Mouse (Mus musculus) bone marrow, adult 2 months (tissue): ENCODE results near the gene Klhl5. TPM values are rescaled to one million over a fixed set of nuclear protein-coding genes. Genes with fewer than 3 reads are reported as not detected.
A peak's percentile ranks its signal among the peaks of the same experiment; 100 is the strongest.

Experiments
- H3K27ac ChIP-seq: fragments of 200-500 bp; 2 replicates; pipeline ENCODE4 v1.5.1; 2012; ENCODE audit warnings: low read depth, mild to moderate bottlenecking, control low read depth, inconsistent platforms, low read length; ENCODE audit not compliant: control insufficient read depth, poor library complexity, insufficient read depth
- H3K4me1 ChIP-seq: fragments of 200-500 bp; 2 replicates; pipeline ENCODE4 v1.6.1; 2011; ENCODE audit warnings: low read length; ENCODE audit not compliant: control insufficient read depth, insufficient read depth
- H3K4me3 ChIP-seq: fragments of 200-500 bp; replicated peaks from 2 replicates; pipeline ENCODE3; 2011; ENCODE audit warnings: mild to moderate bottlenecking, low read depth, low read length, control low read depth; ENCODE audit not compliant: control insufficient read depth
- CTCF ChIP-seq: fragments of 200-500 bp; IDR thresholded peaks from 2 replicates; pipeline ENCODE4 v1.5.1; 2011; ENCODE audit warnings: low read length, control low read depth; ENCODE audit not compliant: control insufficient read depth, insufficient read depth
- POLR2A ChIP-seq: fragments of 200-500 bp; IDR thresholded peaks from 2 replicates; pipeline ENCODE4 v1.6.1; 2011; ENCODE audit warnings: low read depth, mild to moderate bottlenecking, control low read depth, low read length, borderline replicate concordance; ENCODE audit not compliant: control insufficient read depth
- WGBS: fragments of 180-500 bp; shearing (Covaris S2); methylation state at CpG from one replicate; pipeline ENCODE4 v1.1.7; 2018; 5-methylcytosine and 5-hydroxymethylcytosine counted together
- polyA plus RNA-seq: library from polyadenylated mRNA; stranded (reverse); fragments of >200 nt; gene quantifications from 2 replicates; pipeline ENCODE4 v1.2.4, GENCODE M21; 2011; ENCODE audit warnings: low replicate concordance; ENCODE audit not compliant: missing spikeins, insufficient read depth, insufficient read length

The Klhl5 gene
- 6.9 and 14.9 TPM in 2 replicates for polyA plus RNA-seq

DNA sequence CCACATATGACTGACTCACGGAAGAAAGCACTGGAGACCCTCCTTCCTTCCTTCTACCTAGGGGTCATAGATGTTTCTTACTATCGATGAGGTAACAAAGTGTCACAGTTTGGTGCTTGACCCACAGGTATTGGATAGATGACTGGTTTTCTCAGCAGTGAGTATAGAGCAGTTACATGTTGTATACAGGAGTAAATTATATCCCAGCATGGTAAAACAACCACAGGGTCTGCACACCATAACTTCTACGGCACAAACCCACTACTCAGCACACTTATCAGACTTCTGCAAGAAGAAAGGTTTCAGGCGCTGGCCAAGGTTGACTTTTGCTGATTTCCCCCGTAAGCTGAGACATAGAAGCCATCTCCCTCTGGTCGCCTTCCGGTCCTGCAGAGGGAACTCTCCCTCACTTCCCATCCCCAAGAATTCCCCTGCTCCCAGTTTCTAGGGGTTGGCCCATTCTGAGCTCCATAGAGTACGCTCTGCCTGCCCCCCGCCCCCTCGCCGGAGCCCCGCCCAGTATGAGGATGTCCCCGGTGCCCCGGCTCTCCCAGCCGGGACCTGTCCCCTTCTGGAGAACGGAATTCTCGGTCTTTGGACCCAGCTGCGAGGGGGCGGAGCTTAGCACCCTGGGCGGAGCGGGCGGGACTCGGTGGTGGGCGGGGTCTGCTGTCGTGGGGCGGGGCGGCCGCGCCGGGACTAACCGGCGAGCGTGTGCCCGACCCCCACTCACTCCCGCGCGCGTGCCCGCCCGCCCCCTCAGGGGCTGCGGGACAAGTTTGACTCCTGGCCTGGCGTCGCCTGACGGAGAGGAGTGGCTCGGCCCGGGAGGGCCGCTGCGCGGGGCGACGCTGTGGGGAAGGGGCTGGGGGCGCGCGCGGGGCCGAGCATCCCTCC lies at the start of gene Klhl5:
Klhl5 (plus strand) TSS at position 664 of the 897 bp plus-strand sequence.
- TF ChIP-seq CTCF (no peak), POLR2A (no peak; the same call in 1 of the 2 replicates)
- 5% methylated on average over 56 of the region's 56 CpGs for WGBS
- peak within 1 kb of the TSS; percentile 90 for H3K27ac ChIP-seq
- peaks cover 1% of the 10 kb centered on the region; the same call in 1 of the 2 replicates for H3K4me1 ChIP-seq
- peak within 1 kb of the TSS; percentile 69 for H3K4me3 ChIP-seq

DNA sequence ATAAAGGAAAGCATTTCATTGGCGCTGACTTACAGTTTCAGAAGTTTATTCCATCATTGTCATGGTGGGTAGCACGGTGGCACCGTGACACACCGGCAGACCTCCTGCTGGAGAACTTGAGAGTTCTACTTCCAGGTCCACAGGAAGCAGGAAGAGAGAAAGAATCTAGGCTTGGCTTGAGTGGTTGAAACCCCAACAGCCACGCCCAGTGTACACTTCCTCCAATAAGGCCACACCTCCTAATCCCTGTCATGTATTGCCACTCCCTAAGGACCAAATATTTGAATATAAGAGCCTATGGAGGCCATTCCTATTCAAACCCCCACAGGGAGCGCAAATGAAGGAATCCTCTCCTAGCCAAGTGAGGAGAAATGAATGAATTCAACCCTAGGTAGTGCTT lies 49.7 kb upstream of the Klhl5 start:
- no peak for TF ChIP-seq CTCF
- WGBS: 88% methylated on average over 6 of the region's 6 CpGs
- Histone ChIP-seq H3K4me1 (no peaks in the 10 kb centered on the region), H3K4me3 (no peak overlapping the region), H3K27ac (no peak overlapping the region)

DNA sequence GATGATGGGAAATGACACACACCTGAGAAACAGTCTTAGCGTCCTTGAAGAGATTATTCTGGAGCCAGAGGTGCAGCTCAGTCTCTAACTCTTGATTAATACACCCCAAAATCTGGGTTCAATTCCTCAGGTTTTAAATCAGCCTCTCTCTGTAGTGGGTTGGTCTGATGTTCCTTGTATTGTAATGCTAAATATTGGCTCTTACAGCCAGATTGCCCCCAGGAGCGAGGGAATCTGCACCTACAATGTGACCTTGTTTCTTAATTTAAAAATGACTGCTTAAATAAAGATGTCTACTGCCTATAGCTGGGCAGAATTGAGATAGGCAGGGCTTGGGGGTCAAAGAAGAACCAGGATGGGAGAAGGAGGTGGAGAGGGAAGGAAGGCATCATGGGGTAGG lies 47.5 kb upstream of the Klhl5 start:
- WGBS: 75% methylated on average over 2 of the region's 2 CpGs
- H3K4me1 ChIP-seq: no peaks in the 10 kb centered on the region
- H3K27ac ChIP-seq: no peak overlapping the region
- H3K4me3 ChIP-seq: no peak overlapping the region
- TF ChIP-seq CTCF (no peak), POLR2A (no peak)

DNA sequence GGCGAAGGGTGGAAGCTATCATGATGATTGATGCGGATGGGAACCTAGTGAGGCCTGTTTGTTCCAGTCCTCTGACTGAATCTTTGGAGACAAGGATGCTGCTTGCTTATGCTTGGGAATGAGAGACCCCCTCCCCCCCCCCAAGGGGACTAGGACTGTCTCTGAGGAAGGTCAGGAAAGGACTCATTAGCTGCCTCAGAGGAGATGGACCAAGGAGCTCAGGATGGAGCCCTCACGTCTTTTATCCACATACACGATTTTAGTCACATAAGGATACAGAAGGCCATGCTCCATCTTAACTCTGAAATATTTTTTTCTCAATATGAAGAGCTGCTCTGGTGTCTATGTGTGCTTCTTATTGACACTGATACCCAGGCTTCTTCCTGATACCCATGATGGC lies 45.1 kb upstream of the Klhl5 start:
- H3K4me1 ChIP-seq: no peaks in the 10 kb centered on the region
- no peak overlapping the region for H3K4me3 ChIP-seq
- H3K27ac ChIP-seq: no peak overlapping the region
- TF ChIP-seq POLR2A: no peak
- no peak for TF ChIP-seq CTCF
- 82% methylated on average over 4 of the region's 4 CpGs for WGBS

DNA sequence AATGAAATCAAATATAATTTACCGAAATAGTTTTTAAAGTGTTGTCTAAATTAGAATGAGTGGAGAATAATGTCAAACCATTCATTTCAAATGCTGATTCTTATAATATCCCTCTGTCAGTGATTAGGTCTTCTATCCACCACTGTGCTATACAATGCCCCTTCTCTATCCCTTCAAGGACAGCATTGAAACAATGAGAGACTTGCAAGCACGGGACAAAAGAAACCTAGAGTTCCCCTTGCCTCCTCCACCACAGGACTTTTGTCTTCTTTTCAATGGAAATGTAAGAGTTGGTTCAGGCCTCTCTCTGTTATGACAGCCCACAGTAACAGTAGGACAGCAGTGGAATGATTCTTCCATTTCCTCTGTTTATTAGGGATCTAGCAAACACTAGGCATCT lies 44.1 kb upstream of the Klhl5 start:
- no peak for TF ChIP-seq CTCF
- no peak for TF ChIP-seq POLR2A
- Histone ChIP-seq H3K4me3 (no peak overlapping the region), H3K4me1 (no peaks in the 10 kb centered on the region), H3K27ac (no peak overlapping the region)
- WGBS: 92% methylated on average over 2 of the region's 2 CpGs

DNA sequence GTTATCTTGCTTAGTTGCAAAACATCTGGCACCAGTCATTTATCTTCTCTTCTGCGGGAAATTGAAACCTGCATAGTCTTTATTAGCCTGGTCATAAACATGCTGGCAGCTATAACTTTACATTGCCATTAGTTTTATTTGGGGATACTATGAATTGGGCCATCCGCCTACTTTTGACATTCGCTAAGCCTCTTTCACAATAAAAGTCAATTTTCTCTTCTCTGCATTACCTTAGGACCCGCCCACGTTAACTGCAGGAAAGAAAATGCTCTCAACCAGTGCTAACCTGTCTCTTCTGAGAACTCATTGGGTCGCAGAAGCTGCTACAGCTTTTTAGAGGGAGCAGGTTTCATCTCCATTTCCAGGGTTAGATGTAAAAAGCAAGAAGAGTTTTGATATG lies 39.2 kb upstream of the Klhl5 start:
- TF ChIP-seq CTCF: no peak
- Histone ChIP-seq H3K4me1 (no peaks in the 10 kb centered on the region), H3K27ac (no peak overlapping the region), H3K4me3 (no peak overlapping the region)
- 83% methylated on average over 6 of the region's 6 CpGs for WGBS

DNA sequence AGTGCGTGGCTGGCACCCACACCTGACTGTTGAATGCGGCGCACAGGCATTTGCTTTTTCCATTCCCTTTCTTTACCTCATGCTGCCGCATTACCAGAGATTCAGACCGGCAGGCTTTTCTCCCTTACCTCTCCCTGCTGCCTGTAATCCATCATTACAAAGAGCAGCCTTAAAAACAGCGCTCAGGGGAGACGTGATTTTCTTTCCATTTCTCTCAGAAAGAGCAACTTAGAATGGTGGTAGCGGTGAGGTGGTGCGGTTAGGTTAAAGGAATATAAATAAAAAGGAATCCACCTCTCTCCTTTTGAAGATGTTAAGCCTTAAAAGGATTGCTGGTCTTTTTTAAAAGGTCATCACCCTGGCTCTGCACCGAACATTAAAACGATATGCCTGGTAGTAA lies 37.5 kb upstream of the Klhl5 start:
- TF ChIP-seq CTCF: no peak
- no peak for TF ChIP-seq POLR2A
- no peak overlapping the region for H3K4me3 ChIP-seq
- WGBS: 88% methylated on average over 11 of the region's 11 CpGs

DNA sequence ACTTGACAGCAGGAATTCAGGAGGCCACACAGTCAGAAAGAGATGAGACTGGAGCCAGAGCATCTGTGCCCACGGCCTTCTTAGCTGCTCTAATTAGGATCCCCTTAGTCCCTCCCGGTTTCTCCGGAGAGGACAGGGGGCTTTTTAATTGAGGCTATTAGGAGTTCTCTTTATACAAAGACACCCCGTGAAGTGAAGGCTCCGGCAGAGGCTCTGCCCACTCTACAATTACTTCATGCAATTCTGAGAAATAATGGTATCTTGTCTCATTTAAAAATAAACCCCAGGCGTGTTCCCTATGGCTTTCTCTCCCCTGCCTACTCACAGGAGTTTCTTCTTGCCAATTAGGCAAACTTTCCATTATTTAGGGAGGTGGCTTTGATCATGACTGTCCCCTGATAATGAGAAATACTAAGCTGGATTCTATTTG lies 35.6 kb upstream of the Klhl5 start:
- Histone ChIP-seq H3K4me1 (no peaks in the 10 kb centered on the region), H3K27ac (no peak overlapping the region), H3K4me3 (no peak overlapping the region)
- 86% methylated on average over 6 of the region's 6 CpGs for WGBS
- TF ChIP-seq POLR2A (no peak), CTCF (no peak)

More for the DNA sequence above, 37.5 kb upstream of the Klhl5 start:
- no peak overlapping the region for H3K27ac ChIP-seq
- H3K4me1 ChIP-seq: no peaks in the 10 kb centered on the region
